Mouse (Mus musculus) myocyte (in vitro differentiated cells): ENCODE data around the gene Ttc24. TPM values are rescaled to one million over a fixed set of nuclear protein-coding genes. Genes with fewer than 3 reads are reported as not detected.

Experiments
- H3K27me3 ChIP-seq: one replicate; pipeline ENCODE4 v1.6.1; 2011; ENCODE audit not compliant: control insufficient read depth, insufficient read depth, insufficient read length
- H3K36me3 ChIP-seq: one replicate; pipeline ENCODE4 v1.6.1; 2011; ENCODE audit not compliant: control insufficient read depth, insufficient read depth
- H3K4me2 ChIP-seq: one replicate; pipeline ENCODE4 v1.6.1; 2011; ENCODE audit warnings: low read depth, control low read depth
- H3K4me3 ChIP-seq: one replicate; pipeline ENCODE4 v1.5.1; 2011; ENCODE audit warnings: mild to moderate bottlenecking, control low read depth, moderate library complexity
- H3K79me2 ChIP-seq: one replicate; pipeline ENCODE4 v1.6.1; 2011; ENCODE audit not compliant: control insufficient read depth, insufficient read depth
- H3ac ChIP-seq: one replicate; pipeline ENCODE4 v1.6.1; 2011; ENCODE audit not compliant: control insufficient read depth, insufficient read length
- CEBPB ChIP-seq: IDR thresholded peaks from 2 replicates; pipeline ENCODE4 v1.6.1; 2011; ENCODE audit warnings: mild to moderate bottlenecking, moderate library complexity; ENCODE audit not compliant: poor library complexity, insufficient read depth, severe bottlenecking
- E2F4 ChIP-seq: IDR thresholded peaks from one replicate; pipeline ENCODE4 v1.6.1; 2011; ENCODE audit warnings: mild to moderate bottlenecking, control low read depth, moderate library complexity; ENCODE audit not compliant: insufficient read depth
- MAX ChIP-seq: IDR thresholded peaks from one replicate; pipeline ENCODE4 v1.6.1; 2011; ENCODE audit warnings: low read depth, mild to moderate bottlenecking, control low read depth
- MYOD1 ChIP-seq, 3 experiments: IDR thresholded peaks; one replicate each; pipeline ENCODE4 v1.6.1; 2011; ENCODE audit warnings: control low read depth in 2 of 3, low read depth in 2 of 3, mild to moderate bottlenecking in 2 of 3, moderate library complexity in 1 of 3; ENCODE audit not compliant: insufficient read length in 2 of 3, control insufficient read depth in 1 of 3
- MYOG ChIP-seq, 3 experiments: IDR thresholded peaks; one replicate each; pipeline ENCODE4 v1.6.1; 2011; ENCODE audit warnings: control low read depth in 2 of 3, low read depth in 2 of 3, mild to moderate bottlenecking in 2 of 3; ENCODE audit not compliant: insufficient read length in 2 of 3, control insufficient read depth in 1 of 3, insufficient read depth in 1 of 3
- POLR2A ChIP-seq: IDR thresholded peaks from one replicate; pipeline ENCODE4 v1.6.1; 2011; ENCODE audit warnings: low read depth, mild to moderate bottlenecking, control low read depth, moderate library complexity; ENCODE audit not compliant: insufficient read length
- POLR2AphosphoS2 ChIP-seq: IDR thresholded peaks from one replicate; pipeline ENCODE4 v1.6.1; 2011; ENCODE audit warnings: low read depth, control low read depth; ENCODE audit not compliant: insufficient read length
- REST ChIP-seq: IDR thresholded peaks from one replicate; pipeline ENCODE4 v1.6.1; 2011; ENCODE audit warnings: mild to moderate bottlenecking, control low read depth, moderate library complexity; ENCODE audit not compliant: insufficient read depth, insufficient read length
- SRF ChIP-seq: IDR thresholded peaks from one replicate; pipeline ENCODE4 v1.6.1; 2011; ENCODE audit warnings: low read depth; ENCODE audit not compliant: control insufficient read depth, insufficient read length
- TCF12 ChIP-seq: IDR thresholded peaks from one replicate; pipeline ENCODE4 v1.6.1; 2011; ENCODE audit warnings: mild to moderate bottlenecking, control low read depth; ENCODE audit not compliant: poor library complexity, insufficient read depth, severe bottlenecking
- TCF3 ChIP-seq: IDR thresholded peaks from one replicate; pipeline ENCODE4 v1.6.1; 2011; ENCODE audit warnings: low read depth, control low read depth; ENCODE audit not compliant: insufficient read length
- USF1 ChIP-seq: IDR thresholded peaks from one replicate; pipeline ENCODE4 v1.6.1; 2011; ENCODE audit warnings: low read depth, mild to moderate bottlenecking, control low read depth, moderate library complexity
- polyA plus RNA-seq: library from polyadenylated mRNA; unstranded; fragments of >200 nt; fragmentation: generic; extraction: Trizol; gene quantifications from one replicate; pipeline ENCODE4 v1.2.1, GENCODE M21; 2012; ENCODE audit warnings: missing spikeins

The Ttc24 gene
- polyA plus RNA-seq, 1 experiment = not detected

DNA sequence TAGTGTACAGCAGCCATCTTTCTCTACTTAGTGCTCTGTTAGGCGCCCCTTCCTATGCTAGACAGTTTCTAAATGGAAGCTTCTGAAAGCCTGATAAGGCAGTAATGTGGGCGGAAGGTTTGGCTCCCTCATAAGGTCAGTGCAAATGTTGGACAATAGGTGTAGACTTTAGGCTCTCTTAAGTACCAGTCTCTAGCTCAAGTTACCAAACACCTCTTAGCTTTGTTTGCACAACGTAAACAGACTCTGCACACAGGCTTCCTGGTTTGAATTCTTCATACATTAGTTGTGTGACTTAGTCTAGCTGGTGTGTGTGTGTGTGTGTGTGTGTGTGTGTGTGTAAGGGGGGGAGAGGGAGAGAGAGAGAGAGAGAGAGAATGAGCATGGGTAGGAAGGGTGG is 28.6 kb downstream of the Ttc24 start:
- no peak overlapping the region for H3K4me3 ChIP-seq
- TF ChIP-seq MYOD1 (IDR thresholded peaks at IDR 0.05; ENCODE audit: control insufficient read depth in 1 of 3, insufficient read length in 2 of 3, low read depth in 2 of 3) = no peak
- no peak for TF ChIP-seq REST
- TF ChIP-seq E2F4 = no peak
- no peak for TF ChIP-seq MYOG (IDR thresholded peaks at IDR 0.05; ENCODE audit: control insufficient read depth in 1 of 3, insufficient read depth in 1 of 3, insufficient read length in 2 of 3, low read depth in 2 of 3)
- no peak for TF ChIP-seq SRF
- TF ChIP-seq POLR2AphosphoS2 = no peak
- TF ChIP-seq POLR2A = no peak
- no peak for TF ChIP-seq MAX
- no peak for TF ChIP-seq USF1
- no peak for TF ChIP-seq CEBPB
- no peak for TF ChIP-seq TCF12
- TF ChIP-seq TCF3 = no peak
- peaks cover 8% of the 10 kb centered on the region for H3K36me3 ChIP-seq
- H3K79me2 ChIP-seq = peaks cover 5% of the 10 kb centered on the region
- H3ac ChIP-seq = no peak overlapping the region
- no peaks in the 10 kb centered on the region for H3K27me3 ChIP-seq
- H3K4me2 ChIP-seq = no peak overlapping the region

DNA sequence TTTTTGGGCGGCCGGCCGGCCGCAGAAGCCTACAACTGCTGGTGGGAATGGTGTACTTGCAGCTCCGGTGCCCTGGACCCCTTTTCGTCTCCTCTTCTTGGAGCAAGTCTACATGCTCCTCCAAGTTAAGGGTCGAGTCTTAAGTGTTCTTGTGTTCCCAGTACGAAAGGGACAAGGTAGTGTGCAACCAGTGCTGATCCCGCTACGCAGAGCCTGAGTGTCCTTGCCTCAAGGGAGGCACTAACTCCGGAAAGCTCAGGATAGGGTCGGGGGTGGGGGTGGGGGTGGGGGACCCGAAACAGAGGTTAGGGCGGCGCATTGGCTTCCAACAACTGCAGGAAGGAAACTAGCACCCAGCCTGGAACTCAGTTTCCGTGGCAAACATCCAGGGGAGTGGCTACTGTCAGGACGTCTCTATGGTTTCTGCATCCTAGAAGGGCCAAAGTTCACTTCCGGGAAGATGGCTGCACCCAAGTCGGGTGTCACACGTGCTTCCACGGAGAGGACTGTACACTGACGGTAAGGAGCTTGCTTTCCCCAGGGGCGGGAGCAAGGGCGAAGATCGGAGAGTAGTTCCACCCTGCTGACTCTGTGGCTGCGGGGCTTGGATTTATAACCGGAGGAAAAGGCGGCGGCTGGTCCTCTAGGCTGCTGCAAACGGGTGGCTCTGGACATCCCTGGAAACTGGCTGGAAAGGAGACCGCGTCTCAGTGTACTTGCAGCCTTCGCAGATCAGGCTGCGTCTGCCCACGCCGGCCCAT is 35.3 kb downstream of the Ttc24 start, which contains the start of gene Gpatch4:
Gpatch4 (plus strand) TSS at position 448 of the 761 bp plus-strand sequence.
- TF ChIP-seq POLR2A = peak; percentile 63
- TF ChIP-seq POLR2AphosphoS2 = peak; percentile 77
- TF ChIP-seq MYOG (IDR thresholded peaks at IDR 0.05; ENCODE audit: control insufficient read depth in 1 of 3, insufficient read depth in 1 of 3, insufficient read length in 2 of 3, low read depth in 2 of 3) = peak in 1 of 3 experiments; percentile 5
- no peak for TF ChIP-seq MYOD1 (IDR thresholded peaks at IDR 0.05; ENCODE audit: control insufficient read depth in 1 of 3, insufficient read length in 2 of 3, low read depth in 2 of 3)
- no peak for TF ChIP-seq TCF12
- no peak for TF ChIP-seq SRF
- TF ChIP-seq MAX = peak; percentile 93
- peak within 1 kb of the TSS; percentile 82 for H3K4me2 ChIP-seq
- no peaks in the 10 kb centered on the region for H3K36me3 ChIP-seq
- peak within 1 kb of the TSS; percentile 66 for H3K4me3 ChIP-seq
- peaks cover 10% of the 10 kb centered on the region for H3K27me3 ChIP-seq
- no peak within 1 kb of the TSS for H3ac ChIP-seq
- H3K79me2 ChIP-seq = peaks cover 16% of the 10 kb centered on the region

DNA sequence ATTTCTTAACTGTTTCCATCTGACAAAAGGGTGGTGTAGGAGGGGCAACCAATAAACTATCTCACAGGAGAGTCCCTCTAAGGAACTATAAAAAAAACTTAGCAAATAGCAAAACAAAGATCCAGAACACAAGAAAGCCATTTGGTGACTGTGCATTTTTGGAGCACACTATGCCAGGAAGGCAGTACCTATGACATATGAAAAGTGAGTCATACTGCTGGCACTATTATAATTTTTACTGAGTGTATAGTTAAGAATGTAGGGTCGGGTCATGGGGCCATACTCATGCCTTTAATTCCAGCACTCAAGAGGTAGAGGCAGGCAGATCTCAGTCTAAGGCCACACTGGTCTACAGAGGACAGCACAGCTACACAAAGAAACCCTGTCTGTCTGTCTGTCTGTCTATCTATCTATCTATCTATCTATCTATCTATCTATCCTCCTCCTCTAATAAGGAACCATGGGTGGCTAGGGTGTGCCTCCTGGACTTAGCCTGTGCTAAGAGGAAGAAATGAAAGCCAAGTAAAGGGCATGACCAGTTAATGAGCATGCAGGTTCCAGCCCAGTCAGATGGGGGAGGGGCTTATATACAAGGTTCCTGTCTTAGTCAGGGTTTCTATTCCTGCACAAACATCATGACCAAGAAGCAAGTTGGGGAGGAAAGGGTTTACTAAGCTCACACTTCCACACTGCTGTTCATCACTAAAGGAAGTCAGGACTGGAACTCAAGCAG is 42.4 kb downstream of the Ttc24 start:
- TF ChIP-seq MAX = no peak
- TF ChIP-seq MYOG (IDR thresholded peaks at IDR 0.05; ENCODE audit: control insufficient read depth in 1 of 3, insufficient read depth in 1 of 3, insufficient read length in 2 of 3, low read depth in 2 of 3) = no peak
- TF ChIP-seq MYOD1 (IDR thresholded peaks at IDR 0.05; ENCODE audit: control insufficient read depth in 1 of 3, insufficient read length in 2 of 3, low read depth in 2 of 3) = no peak
- no peak for TF ChIP-seq REST
- TF ChIP-seq TCF12 = no peak
- Histone ChIP-seq H3K27me3 (peaks cover 22% of the 10 kb centered on the region), H3K4me2 (no peak overlapping the region), H3K79me2 (no peaks in the 10 kb centered on the region), H3K36me3 (no peaks in the 10 kb centered on the region), H3K4me3 (no peak overlapping the region), H3ac (no peak overlapping the region)

DNA sequence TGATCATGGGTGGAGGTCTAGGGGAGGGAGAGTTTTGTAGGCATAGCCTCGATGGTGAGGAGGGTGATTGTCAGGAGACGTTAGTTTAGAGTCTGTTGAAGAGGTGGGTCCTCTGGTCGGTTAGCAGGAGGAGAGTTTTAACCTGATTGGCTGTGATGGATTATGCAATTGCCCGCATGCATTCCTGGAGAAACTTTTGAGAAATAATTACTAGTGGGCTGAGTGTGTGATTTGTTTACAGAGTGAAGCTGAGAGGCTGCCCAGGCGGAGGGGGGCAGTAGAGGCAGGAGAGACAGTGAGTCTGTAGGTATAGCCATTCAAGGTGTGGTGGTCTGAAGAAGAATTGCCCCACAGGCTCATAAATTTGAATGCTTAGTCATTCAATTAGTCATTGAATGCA is 44.6 kb downstream of the Ttc24 start:
- H3K79me2 ChIP-seq = no peaks in the 10 kb centered on the region
- no peak overlapping the region for H3K4me2 ChIP-seq
- no peak overlapping the region for H3K4me3 ChIP-seq
- peaks cover 23% of the 10 kb centered on the region for H3K27me3 ChIP-seq
- H3K36me3 ChIP-seq = no peaks in the 10 kb centered on the region
- H3ac ChIP-seq = no peak overlapping the region
- TF ChIP-seq SRF (no peak), CEBPB (no peak), POLR2AphosphoS2 (no peak), TCF3 (no peak), E2F4 (no peak), MYOG (IDR thresholded peaks at IDR 0.05; ENCODE audit: control insufficient read depth in 1 of 3, insufficient read depth in 1 of 3, insufficient read length in 2 of 3, low read depth in 2 of 3) (no peak), MYOD1 (IDR thresholded peaks at IDR 0.05; ENCODE audit: control insufficient read depth in 1 of 3, insufficient read length in 2 of 3, low read depth in 2 of 3) (no peak), USF1 (no peak), REST (no peak), POLR2A (no peak), MAX (no peak), TCF12 (no peak)
